Mouse (Mus musculus): ENCODE results near the gene Kpna6.

DNA sequence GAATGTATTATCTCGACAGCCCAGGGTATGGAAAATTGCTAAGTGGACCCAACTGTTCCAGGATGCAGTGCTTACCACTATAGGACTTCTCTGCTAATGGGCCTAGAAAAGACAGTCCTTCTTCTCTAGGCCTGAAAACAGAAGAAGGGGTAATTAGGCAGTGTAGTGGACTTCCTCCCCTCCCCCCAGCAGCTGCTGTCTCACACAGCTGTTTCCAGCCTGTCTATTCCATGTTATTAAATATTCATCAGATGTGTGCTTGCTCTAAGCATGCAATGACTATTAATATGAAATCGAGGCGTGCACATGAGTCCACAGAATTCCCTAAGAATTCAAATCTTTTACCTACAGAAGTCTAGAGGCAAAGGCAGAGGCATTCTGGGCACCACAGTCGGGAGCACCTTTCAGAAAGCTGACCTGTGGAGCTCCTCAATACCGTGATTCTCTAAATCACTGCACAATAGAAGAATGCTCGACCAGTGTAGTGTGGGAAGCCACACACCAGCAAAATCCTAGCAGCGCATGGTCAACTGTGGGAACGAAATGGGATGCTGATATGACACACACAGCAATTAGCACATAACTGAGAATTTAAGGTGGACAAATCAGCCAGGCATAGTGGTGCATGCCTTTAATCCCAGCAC, 37.0 kb upstream of the Kpna6 start:
- TF ChIP-seq CTCF (IDR thresholded peaks at IDR 0.05; ENCODE audit: extremely low read depth, insufficient read depth, low read length), result no peak
- TF ChIP-seq POLR2A (IDR thresholded peaks at IDR 0.05; ENCODE audit: extremely low read depth, insufficient read depth, low read length), result no peak

Measured in cortical plate, adult 2 months (tissue).